Mouse (Mus musculus) embryonic stem cell, embryonic (primary cell): ENCODE measurements at regions not wholly inside any gene's neighbourhood (a gene's known extent, or its start where the extent isn't known, plus 50 kb on each side); places are given as distances from the start of the nearest gene placed in this dataset.

ENCODE experiments used
- CTCF ChIA-PET, 4 experiments: fragments of 300-600 bp in 2 of 4; fragments of 350-600 bp in 2 of 4; sonication (Branson Sonifier 250); formaldehyde crosslinking; loops; one replicate each; lab custom pipeline; 2022; ENCODE audit warnings: inconsistent platforms in 2 of 4; lab: Charles Lee
- POLR2A ChIA-PET, 4 experiments: fragments of 300-600 bp in 2 of 4; fragments of 350-600 bp in 2 of 4; sonication (Branson Sonifier 250); formaldehyde crosslinking; loops; one replicate each; lab custom pipeline; 2022; ENCODE audit warnings: antibody characterized with exemption in 4 of 4, inconsistent platforms in 1 of 4; lab: Charles Lee

DNA sequence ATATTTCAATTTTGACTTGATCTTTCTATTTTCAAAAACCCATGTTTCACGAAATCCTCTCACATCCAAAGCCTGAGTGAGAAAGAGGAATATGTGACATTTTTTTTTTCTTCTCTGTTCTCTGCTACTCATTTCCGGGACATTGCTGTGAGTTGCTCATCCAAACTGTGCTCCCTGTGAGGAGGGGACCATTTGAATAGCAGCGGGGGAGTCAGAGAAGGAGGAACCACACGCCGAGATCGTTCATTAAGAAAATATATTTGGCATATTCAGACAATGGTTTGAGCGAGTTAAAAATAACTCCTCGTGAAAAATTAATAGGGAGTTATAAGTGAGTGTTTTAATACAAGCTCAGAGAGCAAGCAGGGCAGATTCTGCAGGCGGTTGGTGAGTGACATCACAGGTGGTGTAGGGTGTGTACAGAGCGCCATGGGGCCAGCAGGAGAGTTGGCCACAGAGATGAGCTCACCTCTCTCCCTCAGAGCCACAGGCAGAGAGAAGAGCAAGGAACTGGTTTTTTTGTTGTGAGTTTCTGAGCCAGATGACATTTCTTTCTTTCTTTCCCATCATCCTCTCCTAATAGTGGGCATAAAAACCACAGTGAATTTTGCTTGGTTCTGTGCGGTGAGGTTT lies 54.4 kb upstream of the Calcoco1 start:
- CTCF ChIA-PET = interaction anchor here in 2 of 4 experiments (0.6 to 1.0 kb wide), 3 partner anchors 15 to 505 kb away, joined by 3 to 9 read pairs (median 4); no protein-coding TSS in a partner anchor
- POLR2A ChIA-PET = interaction anchor here in 1 of 4 experiments (0.6 kb wide), 1 partner anchor 305 kb away, joined by 3 read pairs; no protein-coding TSS in a partner anchor

- ChIA-PET CTCF (no interaction called here), POLR2A (interaction anchor here in 2 of 4 experiments (0.5 to 2.2 kb wide), 3 partner anchors 9 to 502 kb away, joined by 3 to 5 read pairs (median 4); no protein-coding TSS in a partner anchor)
Measured at GRCm38 (mm10) chr15:102780626-102781025, 58.6 kb upstream of the Calcoco1 start.

- POLR2A ChIA-PET = interaction anchor here in 2 of 4 experiments (0.5 to 1.3 kb wide), 3 partner anchors 9 to 148 kb away, joined by 3 to 5 read pairs (median 3); no protein-coding TSS in a partner anchor
- CTCF ChIA-PET = interaction anchor here in 1 of 4 experiments (0.7 to 1.2 kb wide), 2 partner anchors 41 to 190 kb away, joined by 3 to 4 read pairs; no protein-coding TSS in a partner anchor
Measured at GRCm38 (mm10) chr15:102782988-102783799, 61.2 kb upstream of the Calcoco1 start.

- CTCF ChIA-PET = interaction anchor here in 3 of 4 experiments (0.6 to 1.6 kb wide), 11 partner anchors 9 to 541 kb away, joined by 3 to 5 read pairs (median 3); no protein-coding TSS in a partner anchor
Measured at GRCm38 (mm10) chr15:102785055-102785820, 63.3 kb upstream of the Calcoco1 start.

DNA sequence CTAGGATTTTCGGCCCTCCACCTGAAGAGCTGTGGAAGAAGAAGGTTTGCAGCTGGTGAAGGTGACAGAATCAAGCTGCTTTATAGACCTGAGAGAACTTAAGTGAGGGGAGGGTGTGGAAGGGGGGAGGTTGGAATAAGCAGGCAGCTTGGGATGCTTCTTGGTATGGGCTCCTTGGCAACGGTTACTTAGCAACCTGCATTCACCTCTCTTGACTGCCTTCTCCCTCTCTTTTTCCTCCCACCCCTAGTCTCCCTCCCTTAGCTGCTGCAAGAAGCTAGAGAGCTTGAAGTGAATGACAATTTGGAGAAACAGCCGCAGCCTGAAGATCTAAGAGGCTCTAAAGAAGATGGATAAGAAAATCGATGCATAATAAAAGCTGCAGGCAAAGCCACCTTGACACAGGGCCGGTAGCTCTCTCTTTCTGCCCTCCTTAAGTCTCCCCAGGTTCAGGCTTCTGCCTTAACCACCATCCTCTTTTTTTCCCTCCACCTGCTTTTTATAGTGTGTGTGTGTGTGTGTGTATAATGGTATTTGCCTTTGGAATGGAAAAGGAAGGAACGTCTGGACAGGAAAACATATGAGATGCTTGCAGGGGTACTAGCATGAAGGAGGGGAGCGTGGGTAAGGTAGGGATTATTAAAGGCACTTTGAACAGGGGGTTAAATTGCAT lies 67.0 kb upstream of the Calcoco1 start:
- CTCF ChIA-PET = no interaction called here
- POLR2A ChIA-PET = no interaction called here

More at GRCm38 (mm10) chr15:102785055-102785820, 63.3 kb upstream of the Calcoco1 start:
- POLR2A ChIA-PET = interaction anchor here in 2 of 4 experiments (1.0 to 1.5 kb wide), 3 partner anchors 113 to 146 kb away, joined by 3 to 5 read pairs (median 4); partner anchors contain the start of gene Hoxc13 (in 1 of the 2)

GRCm38 (mm10) chr15:102797020-102797618 lies 75.1 kb upstream of the Calcoco1 start:
- POLR2A ChIA-PET = interaction anchor here in 1 of 4 experiments (0.6 kb wide), 1 partner anchor 134 kb away, joined by 4 read pairs; no protein-coding TSS in a partner anchor

GRCm38 (mm10) chr15:102800049-102800448 lies 78.1 kb upstream of the Calcoco1 start:
- ChIA-PET CTCF (no interaction called here), POLR2A (interaction anchor here in 1 of 4 experiments (0.6 kb wide), 1 partner anchor 119 kb away, joined by 3 read pairs; no protein-coding TSS in a partner anchor)

More at GRCm38 (mm10) chr15:102797020-102797618, 75.1 kb upstream of the Calcoco1 start:
- CTCF ChIA-PET = interaction anchor here in 3 of 4 experiments (0.6 to 1.1 kb wide), 4 partner anchors 34 to 120 kb away, joined by 3 to 7 read pairs (median 3); no protein-coding TSS in a partner anchor

DNA sequence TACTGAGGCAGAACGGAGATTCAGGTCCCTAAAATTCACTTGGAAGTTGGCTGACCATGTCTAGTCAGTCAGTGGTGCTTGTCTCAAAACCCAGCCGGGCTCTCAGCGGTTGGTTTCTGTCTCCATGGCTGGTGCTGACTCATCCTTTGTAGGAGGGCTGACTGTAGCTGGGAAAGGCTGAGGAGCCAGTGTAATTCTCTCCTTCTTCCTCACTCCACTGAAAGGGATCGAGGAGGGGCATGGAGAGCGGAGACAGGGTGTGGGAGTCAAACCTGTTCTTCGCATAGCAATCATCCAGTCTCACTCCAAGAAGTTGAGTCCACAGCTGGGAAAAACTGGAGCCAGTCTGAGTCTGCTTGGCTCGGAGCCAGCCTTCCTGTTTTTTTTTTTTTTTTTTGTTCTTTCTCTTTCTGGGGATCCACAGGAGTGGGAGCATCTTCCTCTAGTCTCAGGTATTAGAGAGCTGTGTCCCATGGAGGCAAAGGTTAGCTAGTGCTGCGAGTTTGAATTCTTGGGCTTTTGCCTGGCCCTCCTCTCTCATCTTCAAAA lies 80.4 kb upstream of the Calcoco1 start:
- ChIA-PET POLR2A (interaction anchor here in 3 of 4 experiments (0.6 to 1.0 kb wide), 3 partner anchors 16 to 437 kb away, joined by 3 read pairs; partner anchors contain the start of gene Hoxc13 (in 1 of the 3)), CTCF (interaction anchor here (0.6 to 0.9 kb wide), 4 partner anchors 29 to 521 kb away, joined by 3 to 11 read pairs (median 4); no protein-coding TSS in a partner anchor)

DNA sequence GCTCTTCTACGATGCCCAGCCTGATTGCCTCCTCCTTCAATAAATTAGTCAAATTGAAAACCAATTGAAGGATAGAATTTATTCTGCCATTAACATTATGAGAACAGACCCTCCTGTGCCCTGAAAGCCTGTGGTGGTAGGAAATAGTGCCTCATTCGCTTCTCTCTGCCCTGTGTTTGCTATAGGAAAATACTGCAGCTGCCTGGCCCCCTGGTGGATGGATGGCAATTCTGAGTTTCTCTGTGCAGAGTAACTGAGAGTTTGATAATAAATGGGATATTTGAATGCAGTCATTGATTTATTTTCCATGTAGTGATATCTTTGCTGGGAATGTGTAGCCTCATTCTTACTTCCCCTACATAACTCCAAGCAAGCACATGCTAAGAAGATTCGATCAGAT lies 85.4 kb upstream of the Calcoco1 start:
- ChIA-PET POLR2A (interaction anchor here in 2 of 4 experiments (0.5 to 0.7 kb wide), 2 partner anchors 37 to 153 kb away, joined by 3 to 4 read pairs; no protein-coding TSS in a partner anchor), CTCF (interaction anchor here in 2 of 4 experiments (0.6 to 1.0 kb wide), 2 partner anchors 10 to 46 kb away, joined by 3 to 4 read pairs; no protein-coding TSS in a partner anchor)

- ChIA-PET CTCF (no interaction called here), POLR2A (interaction anchor here in 2 of 4 experiments (0.5 to 1.0 kb wide), 2 partner anchors 113 to 420 kb away, joined by 4 to 8 read pairs; no protein-coding TSS in a partner anchor)
Measured at GRCm38 (mm10) chr15:102819181-102819580, 97.2 kb upstream of the Calcoco1 start.

DNA sequence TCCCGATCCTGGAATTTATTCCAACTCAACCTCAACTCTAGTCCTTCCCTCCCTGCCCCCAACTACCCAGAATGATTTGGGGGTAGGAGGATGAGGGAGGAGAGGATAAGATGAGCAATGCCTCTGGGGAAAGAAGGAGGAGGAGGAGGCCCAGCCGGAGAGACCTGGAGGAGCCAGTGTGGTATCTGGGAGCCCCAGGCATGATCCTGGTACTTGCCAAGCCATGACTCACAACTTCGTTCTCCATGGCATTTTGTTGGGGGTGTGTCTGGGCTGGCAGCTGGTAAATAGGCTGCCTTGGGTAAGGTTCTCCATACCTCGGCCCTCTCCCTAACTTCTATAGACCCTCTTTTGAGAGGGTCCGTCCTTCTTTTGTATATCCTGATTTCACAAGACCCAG lies 81.2 kb upstream of the Hoxc13 start:
- POLR2A ChIA-PET = interaction anchor here in 1 of 4 experiments (0.6 kb wide), 1 partner anchor 9 kb away, joined by 3 read pairs; no protein-coding TSS in a partner anchor
- CTCF ChIA-PET = no interaction called here

DNA sequence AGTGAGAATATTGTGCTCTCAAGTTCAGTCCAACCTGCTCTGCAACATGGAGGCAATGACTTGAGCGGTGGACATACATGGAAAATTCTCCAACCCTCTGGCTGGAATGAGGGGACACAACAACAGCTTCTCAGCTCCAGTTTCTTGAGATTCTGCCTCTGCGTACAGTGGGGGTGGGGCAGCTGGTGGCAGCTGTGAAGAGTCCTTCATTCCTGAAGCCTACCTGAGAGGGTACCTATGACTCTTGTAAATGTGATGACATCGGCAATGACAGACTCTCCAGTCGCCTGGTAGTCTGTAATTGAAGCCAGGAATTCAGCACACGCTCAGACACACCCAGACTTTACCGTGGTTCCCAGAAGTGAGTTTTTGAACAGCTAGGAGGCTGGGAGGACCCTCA lies 58.5 kb upstream of the Hoxc13 start:
- POLR2A ChIA-PET = interaction anchor here in 3 of 4 experiments (0.6 to 0.7 kb wide), 3 partner anchors 57 to 273 kb away, joined by 3 read pairs; no protein-coding TSS in a partner anchor
- CTCF ChIA-PET = interaction anchor here in 1 of 4 experiments (0.5 to 0.6 kb wide), 2 partner anchors 146 to 315 kb away, joined by 3 to 4 read pairs; no protein-coding TSS in a partner anchor

GRCm38 (mm10) chr15:102866788-102867187 lies 54.1 kb upstream of the Hoxc13 start:
- CTCF ChIA-PET = no interaction called here
- POLR2A ChIA-PET = interaction anchor here in 1 of 4 experiments (1.2 kb wide), 1 partner anchor 26 kb away, joined by 4 read pairs; no protein-coding TSS in a partner anchor
